Mouse (Mus musculus): ENCODE data around the gene Ostc.

- peak; percentile 70 for TF ChIP-seq CTCF (IDR thresholded peaks at IDR 0.05; ENCODE audit: low read depth)
- no peak for TF ChIP-seq EP300 (IDR thresholded peaks at IDR 0.05; ENCODE audit: low read depth)
Observed at GRCm38 (mm10) chr3:130694041-130694593, 15.1 kb downstream of the Ostc start.
